Mouse (Mus musculus) liver, adult 2 months (tissue): ENCODE measurements around the gene Clec16a. TPM values are rescaled to one million over a fixed set of nuclear protein-coding genes. Genes with fewer than 3 reads are reported as not detected.
A peak's percentile ranks its signal among the peaks of the same experiment; 100 is the strongest.

Experiments
- DNase-seq: peaks from one replicate; pipeline ENCODE4 v3.0.0-alpha.2; 2011; ENCODE audit warnings: low read depth, low spot score; ENCODE audit errors: extremely low read depth
- H3K27ac ChIP-seq: fragments of 200-500 bp; replicated peaks from 2 replicates; pipeline ENCODE4 v1.5.1; 2012; ENCODE audit warnings: low read depth, mild to moderate bottlenecking, control low read depth, inconsistent platforms, low read length; ENCODE audit not compliant: insufficient read depth
- H3K27me3 ChIP-seq: fragments of 200-500 bp; 2 replicates; pipeline ENCODE4 v1.6.1; 2012; ENCODE audit warnings: mild to moderate bottlenecking, moderate library complexity, low read length, inconsistent platforms; ENCODE audit not compliant: control insufficient read depth, insufficient read depth
- H3K36me3 ChIP-seq: fragments of 200-500 bp; 2 replicates; pipeline ENCODE4 v1.6.1; 2012; ENCODE audit warnings: low read length, inconsistent platforms; ENCODE audit not compliant: control insufficient read depth, insufficient read depth
- H3K4me1 ChIP-seq: fragments of 200-500 bp; 2 replicates; pipeline ENCODE4 v1.6.1; 2011; ENCODE audit warnings: low read length; ENCODE audit not compliant: control insufficient read depth, insufficient read depth
- H3K4me3 ChIP-seq: fragments of 200-500 bp; 2 replicates; pipeline ENCODE4 v1.5.1; 2011; ENCODE audit warnings: low read depth, mild to moderate bottlenecking, control low read depth, low read length, moderate library complexity; ENCODE audit not compliant: insufficient read depth
- H3K79me2 ChIP-seq: fragments of 200-500 bp; 2 replicates; pipeline ENCODE4 v1.6.1; 2012; ENCODE audit warnings: inconsistent platforms, mild to moderate bottlenecking, low read length, moderate library complexity; ENCODE audit not compliant: control insufficient read depth, insufficient read depth
- H3K9ac ChIP-seq: fragments of 200-500 bp; 2 replicates; pipeline ENCODE4 v1.6.1; 2012; ENCODE audit warnings: low read depth, mild to moderate bottlenecking, control low read depth, inconsistent platforms, low read length
- CTCF ChIP-seq: fragments of 200-500 bp; IDR thresholded peaks from 2 replicates; pipeline ENCODE4 v1.5.1; 2011; ENCODE audit warnings: low read depth, low read length, control low read depth
- POLR2A ChIP-seq: fragments of 200-500 bp; IDR thresholded peaks from 2 replicates; pipeline ENCODE4 v1.6.1; 2011; ENCODE audit warnings: low read length, control low read depth; ENCODE audit not compliant: insufficient read depth; ENCODE audit errors: extremely low read depth
- WGBS: fragments of 180-500 bp; shearing (Covaris S2); methylation state at CpG from one replicate; pipeline ENCODE4 v1.1.7; 2018; 5-methylcytosine and 5-hydroxymethylcytosine counted together
- polyA plus RNA-seq: library from polyadenylated mRNA; depleted of rRNA; stranded (reverse); fragments of >200 nt; gene quantifications from 2 replicates; pipeline ENCODE4 v1.2.3, GENCODE M21; 2012
- total RNA-seq: library from RNA; depleted of rRNA; stranded (reverse); fragments of >200 nt; gene quantifications from 2 replicates; pipeline ENCODE4 v1.2.3, GENCODE M21; 2014

The Clec16a gene
- total and polyA plus RNA-seq, 2 experiments: 9.8 to 11.6 TPM

DNA sequence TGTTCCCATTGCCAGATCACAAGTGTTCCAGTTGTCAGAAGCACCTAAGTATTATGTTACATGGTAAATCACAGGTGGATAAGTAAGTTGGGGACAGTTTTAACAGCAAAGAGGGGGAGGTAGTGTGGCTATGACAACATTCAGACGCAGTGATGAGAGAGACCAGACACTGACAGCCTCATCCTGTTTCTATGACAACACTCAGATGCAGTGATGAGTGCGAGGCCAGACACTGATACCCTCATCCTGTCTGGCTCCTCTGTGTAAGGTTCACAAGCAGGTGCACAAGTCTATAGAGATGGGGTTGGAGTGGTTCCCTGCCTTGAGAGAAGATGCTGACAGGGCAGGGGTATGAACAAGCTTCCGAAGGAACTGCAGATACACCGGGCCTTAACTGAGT lies 22.0 kb downstream of the Clec16a start:
- WGBS: 95% methylated on average over 4 of the region's 4 CpGs
- H3K79me2 ChIP-seq: no peaks in the 10 kb centered on the region
- H3K27me3 ChIP-seq: no peaks in the 10 kb centered on the region
- H3K4me1 ChIP-seq: no peaks in the 10 kb centered on the region
- H3K4me3 ChIP-seq: no peak overlapping the region
- no peak overlapping the region for H3K27ac ChIP-seq
- TF ChIP-seq CTCF (no peak), POLR2A (no peak)
- H3K36me3 ChIP-seq: peaks cover 13% of the 10 kb centered on the region; the same call in 1 of the 2 replicates
- DNase-seq: no peak
- H3K9ac ChIP-seq: no peak overlapping the region

DNA sequence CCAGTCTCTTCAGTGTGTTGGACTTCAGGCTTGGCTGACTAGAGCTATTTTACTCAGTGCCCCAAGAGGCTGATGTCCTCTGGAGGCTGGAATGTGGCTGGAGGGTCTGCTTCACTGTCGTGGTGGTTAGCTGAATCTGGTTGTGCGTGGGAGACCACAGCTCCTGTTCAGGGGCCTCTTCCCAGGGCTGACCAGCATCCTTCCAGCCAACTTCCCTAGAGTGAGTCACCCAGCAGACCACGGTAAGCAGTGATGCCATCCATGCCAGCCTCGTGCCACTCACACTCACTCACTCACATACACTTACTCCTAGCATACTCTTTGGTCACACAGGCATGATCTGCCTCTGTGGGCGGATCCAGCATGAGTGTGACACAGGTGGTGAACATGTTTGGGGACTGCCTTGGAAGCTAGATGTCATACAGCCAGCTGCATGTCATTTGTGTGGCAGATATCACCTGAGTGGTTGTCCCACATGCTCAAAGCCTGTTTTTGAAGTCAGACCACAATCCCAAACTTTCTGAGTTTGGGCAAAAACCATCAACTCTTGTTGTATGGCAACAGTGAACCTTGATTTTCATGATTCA lies 24.8 kb downstream of the Clec16a start:
- Histone ChIP-seq H3K4me3 (no peak overlapping the region), H3K27ac (no peak overlapping the region), H3K9ac (no peak overlapping the region), H3K4me1 (no peaks in the 10 kb centered on the region), H3K27me3 (no peaks in the 10 kb centered on the region), H3K79me2 (no peaks in the 10 kb centered on the region), H3K36me3 (peaks cover 20% of the 10 kb centered on the region)
- DNase-seq: no peak
- TF ChIP-seq CTCF (no peak), POLR2A (no peak)
- 83% methylated on average over 5 of the region's 5 CpGs for WGBS

DNA sequence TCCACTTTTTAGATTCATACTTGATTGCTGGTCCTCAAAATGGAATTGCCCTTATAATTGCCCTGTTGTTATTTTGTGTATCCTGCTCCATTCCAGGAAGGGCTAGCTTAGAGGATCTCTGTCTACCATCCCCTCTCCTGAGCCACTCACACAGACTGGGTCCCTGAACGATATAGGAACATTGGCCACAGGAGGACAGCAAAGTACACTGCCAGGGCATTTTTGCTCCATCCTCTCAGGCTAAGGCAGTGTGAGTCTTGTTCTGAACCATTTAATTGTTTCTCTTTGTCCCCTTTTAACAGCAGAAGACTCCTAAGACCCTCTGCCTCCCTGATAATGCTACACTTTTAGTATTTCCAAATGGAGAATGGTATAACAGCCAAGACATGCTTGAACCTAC lies 25.6 kb downstream of the Clec16a start:
- TF ChIP-seq POLR2A (no peak), CTCF (no peak)
- no peak for DNase-seq
- H3K79me2 ChIP-seq: no peaks in the 10 kb centered on the region
- H3K36me3 ChIP-seq: peaks cover 20% of the 10 kb centered on the region
- no peaks in the 10 kb centered on the region for H3K27me3 ChIP-seq
- 97% methylated on average over 1 of the region's 1 CpGs for WGBS
- H3K4me1 ChIP-seq: peaks cover 4% of the 10 kb centered on the region
- H3K4me3 ChIP-seq: no peak overlapping the region
- no peak overlapping the region for H3K9ac ChIP-seq
- no peak overlapping the region for H3K27ac ChIP-seq

DNA sequence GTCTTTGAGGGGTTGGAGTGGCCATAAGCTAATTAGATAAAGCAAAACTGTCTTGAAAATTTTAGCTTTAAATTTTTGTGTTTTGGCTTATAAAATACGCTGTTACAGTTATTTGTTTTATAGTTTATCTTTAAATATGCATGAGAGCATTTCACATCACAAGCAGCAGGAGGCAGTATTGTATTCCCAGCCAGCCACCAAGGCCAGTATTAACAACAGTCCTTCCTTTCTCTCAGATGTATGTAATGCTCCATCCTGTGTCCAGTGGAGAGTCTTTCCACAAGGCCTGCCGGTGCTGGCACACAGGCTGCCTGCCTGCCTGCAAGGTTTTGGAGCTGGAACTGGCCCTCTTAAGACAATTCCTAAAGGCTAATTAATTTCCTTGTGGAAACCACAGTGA lies 26.7 kb downstream of the Clec16a start:
- no peak overlapping the region for H3K27ac ChIP-seq
- no peaks in the 10 kb centered on the region for H3K79me2 ChIP-seq
- peaks cover 20% of the 10 kb centered on the region for H3K36me3 ChIP-seq
- WGBS: 82% methylated on average over 2 of the region's 2 CpGs
- no peak overlapping the region for H3K9ac ChIP-seq
- no peak overlapping the region for H3K4me3 ChIP-seq
- TF ChIP-seq CTCF (peak; percentile 52), POLR2A (no peak)
- peaks cover 8% of the 10 kb centered on the region for H3K4me1 ChIP-seq
- DNase-seq: no peak
- H3K27me3 ChIP-seq: no peaks in the 10 kb centered on the region

DNA sequence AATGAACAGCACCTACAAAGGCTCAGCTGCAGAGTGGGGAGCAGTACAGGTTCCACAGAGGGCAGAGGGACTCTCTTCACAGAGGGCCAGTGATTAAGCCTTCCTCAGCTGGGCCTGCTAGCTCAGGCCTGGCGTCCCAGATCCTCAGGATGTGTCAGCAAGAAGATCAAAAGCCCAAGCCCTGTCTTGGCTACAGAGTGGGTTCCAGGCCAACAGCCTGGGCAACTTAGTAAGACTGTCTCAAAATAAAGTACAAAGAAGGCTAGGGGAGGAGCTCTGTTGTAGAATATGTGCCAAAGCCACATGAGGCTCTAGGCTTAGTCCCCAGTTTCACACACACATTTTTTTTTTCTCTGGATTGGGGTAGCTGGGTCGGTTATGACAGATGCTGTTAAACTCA lies 29.8 kb downstream of the Clec16a start:
- no peak for DNase-seq
- Histone ChIP-seq H3K79me2 (no peaks in the 10 kb centered on the region), H3K36me3 (peaks cover 34% of the 10 kb centered on the region), H3K4me1 (peaks cover 8% of the 10 kb centered on the region), H3K9ac (no peak overlapping the region), H3K27ac (no peak overlapping the region), H3K4me3 (no peak overlapping the region), H3K27me3 (no peaks in the 10 kb centered on the region)
- WGBS: 88% methylated on average over 2 of the region's 2 CpGs
- TF ChIP-seq POLR2A: no peak
- no peak for TF ChIP-seq CTCF

DNA sequence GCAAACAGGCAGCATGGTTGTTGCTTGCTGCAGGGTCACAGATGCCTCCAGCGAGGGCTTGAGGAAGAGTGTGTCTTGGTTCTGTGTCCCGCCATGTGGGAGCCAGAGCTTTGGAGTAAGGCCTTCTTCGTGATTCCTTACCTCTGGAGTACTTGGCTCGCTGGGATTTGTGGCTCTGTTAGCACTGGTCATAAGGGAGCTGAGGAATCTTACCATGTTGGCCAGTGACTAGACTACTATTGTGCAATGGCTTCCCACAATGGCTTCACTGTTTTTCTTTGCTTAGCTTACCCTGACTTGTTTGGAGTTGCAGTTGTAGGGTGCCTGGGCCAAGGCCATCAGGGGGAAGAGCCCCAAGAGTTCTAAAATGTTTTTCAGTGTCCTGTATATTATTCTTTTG lies 30.8 kb downstream of the Clec16a start:
- TF ChIP-seq POLR2A: no peak
- TF ChIP-seq CTCF: no peak
- Histone ChIP-seq H3K79me2 (no peaks in the 10 kb centered on the region), H3K4me3 (no peak overlapping the region), H3K9ac (no peak overlapping the region), H3K36me3 (peaks cover 40% of the 10 kb centered on the region), H3K27me3 (no peaks in the 10 kb centered on the region), H3K4me1 (peaks cover 8% of the 10 kb centered on the region), H3K27ac (peak overlapping the region; percentile 7; the same call in 1 of the 2 replicates)
- WGBS: 46% methylated on average over 4 of the region's 4 CpGs
- peak; percentile 77 for DNase-seq
